Mouse (Mus musculus): ENCODE measurements around the gene Trim67. TPM values are rescaled to one million over a fixed set of nuclear protein-coding genes. Genes with fewer than 3 reads are reported as not detected.

Trim67 gene
- total RNA-seq, 2 experiments from 2014 or later, result 2.9 to 3.1 TPM

- no peak for TF ChIP-seq CTCF (conservative IDR thresholded peaks at IDR 0.05)
- Histone ChIP-seq H3K4me3 (no peak overlapping the region), H3K27ac (no peak overlapping the region)
- DNase-seq (ENCODE audit: low spot score in 2 of 2), result no peak
Measured at GRCm38 (mm10) chr8:124803824-124804702, 11.2 kb downstream of the Trim67 start.

DNA sequence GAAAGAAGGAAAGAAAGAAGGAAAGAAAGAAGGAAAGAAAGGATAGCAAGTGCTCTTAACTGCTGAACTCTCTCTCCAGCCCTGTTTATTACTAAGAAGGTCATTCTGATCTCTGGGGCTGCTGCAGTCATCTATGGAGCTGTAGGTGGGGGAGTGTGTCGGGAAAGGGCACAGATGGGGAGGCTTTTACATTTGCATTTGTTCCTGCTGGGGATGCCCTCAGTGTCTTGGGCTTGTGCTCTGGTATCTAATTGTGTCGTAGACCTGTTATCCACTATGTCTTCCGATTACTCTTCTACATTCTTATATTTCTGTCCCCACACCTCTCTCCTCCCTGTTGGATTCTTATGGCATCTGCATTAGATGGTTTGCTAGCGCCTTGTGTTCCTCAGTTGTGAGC is 13.1 kb downstream of the Trim67 start:
- no peak for DNase-seq (ENCODE audit: low spot score in 2 of 2)
- H3K4me3 ChIP-seq, result no peak overlapping the region
- TF ChIP-seq CTCF (conservative IDR thresholded peaks at IDR 0.05), result no peak
- H3K27ac ChIP-seq, result no peak overlapping the region

GRCm38 (mm10) chr8:124809419-124809818 is 16.5 kb downstream of the Trim67 start:
- TF ChIP-seq CTCF (conservative IDR thresholded peaks at IDR 0.05), result no peak
- no peak overlapping the region for H3K4me3 ChIP-seq
- DNase-seq (ENCODE audit: low spot score in 2 of 2), result no peak
- no peak overlapping the region for H3K27ac ChIP-seq

DNA sequence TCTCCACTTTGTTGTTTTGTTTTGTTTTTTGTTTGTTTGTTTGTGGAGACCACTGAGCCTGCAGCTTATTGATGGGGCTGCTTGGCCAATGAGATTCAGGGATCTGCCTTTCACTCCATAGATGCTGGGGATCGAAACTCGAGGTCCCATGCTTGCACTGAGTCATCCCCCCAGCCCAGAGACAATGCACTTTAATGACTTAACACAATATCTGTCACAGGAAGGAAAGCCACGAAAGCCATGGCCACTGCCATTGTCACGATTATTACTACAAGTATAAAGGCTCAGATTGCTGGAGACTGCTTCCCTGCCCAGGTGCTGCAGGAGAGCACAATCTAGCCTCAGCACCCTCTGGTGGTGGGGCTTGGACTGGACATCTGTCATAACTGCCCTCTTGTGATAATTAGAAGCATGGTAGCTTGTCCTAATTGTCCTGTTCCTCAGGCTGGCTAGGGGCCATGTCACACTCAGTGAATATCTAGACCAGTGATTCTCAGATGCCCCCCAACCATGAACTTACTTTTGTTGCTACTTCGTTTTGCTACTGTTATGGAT is 17.2 kb downstream of the Trim67 start:
- TF ChIP-seq CTCF (conservative IDR thresholded peaks at IDR 0.05), result peak; percentile 63
- H3K27ac ChIP-seq, result no peak overlapping the region
- H3K4me3 ChIP-seq, result no peak overlapping the region
- no peak for DNase-seq (ENCODE audit: low spot score in 2 of 2)

DNA sequence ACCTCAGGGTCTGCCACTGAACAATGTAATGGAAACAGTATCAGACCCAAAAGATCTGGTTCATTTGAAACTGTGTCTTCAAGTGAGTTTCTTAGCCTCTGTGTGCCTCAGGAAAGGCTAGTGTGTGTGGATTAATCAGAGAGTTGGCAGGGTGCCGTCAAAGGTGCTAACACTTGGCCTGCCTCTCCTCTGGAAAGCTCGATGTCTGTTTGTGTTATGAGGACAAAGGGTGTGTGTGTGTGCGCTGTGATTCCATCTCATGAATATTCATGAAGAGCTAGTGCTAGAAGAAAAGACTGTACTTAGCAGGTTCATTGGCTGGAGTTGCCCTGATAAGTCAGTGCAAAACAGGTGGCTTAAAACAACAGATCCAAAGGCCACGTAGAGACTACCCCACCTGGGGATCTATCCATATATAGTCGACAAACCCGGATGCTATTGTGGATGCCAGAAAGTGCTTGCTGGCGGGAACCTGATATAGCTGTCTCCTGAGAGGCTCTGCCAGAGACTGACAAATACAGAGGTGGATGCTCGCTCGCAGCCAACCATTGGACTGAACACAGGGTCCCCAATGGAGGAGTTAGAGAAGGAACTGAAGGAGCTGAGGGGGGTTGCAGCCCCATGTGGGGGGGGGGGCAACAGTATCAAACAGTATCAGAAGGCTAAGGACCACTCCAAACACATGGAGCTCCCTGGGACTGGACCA is 17.9 kb downstream of the Trim67 start:
- no peak overlapping the region for H3K4me3 ChIP-seq

GRCm38 (mm10) chr8:124813326-124813725 is 20.4 kb downstream of the Trim67 start:
- Histone ChIP-seq H3K27ac (no peak overlapping the region), H3K4me3 (no peak overlapping the region)
- no peak for DNase-seq (ENCODE audit: low spot score in 2 of 2)

More for the DNA sequence above, 17.9 kb downstream of the Trim67 start:
- no peak for TF ChIP-seq CTCF (conservative IDR thresholded peaks at IDR 0.05)
- no peak overlapping the region for H3K27ac ChIP-seq
- no peak for DNase-seq (ENCODE audit: low spot score in 2 of 2)

DNA sequence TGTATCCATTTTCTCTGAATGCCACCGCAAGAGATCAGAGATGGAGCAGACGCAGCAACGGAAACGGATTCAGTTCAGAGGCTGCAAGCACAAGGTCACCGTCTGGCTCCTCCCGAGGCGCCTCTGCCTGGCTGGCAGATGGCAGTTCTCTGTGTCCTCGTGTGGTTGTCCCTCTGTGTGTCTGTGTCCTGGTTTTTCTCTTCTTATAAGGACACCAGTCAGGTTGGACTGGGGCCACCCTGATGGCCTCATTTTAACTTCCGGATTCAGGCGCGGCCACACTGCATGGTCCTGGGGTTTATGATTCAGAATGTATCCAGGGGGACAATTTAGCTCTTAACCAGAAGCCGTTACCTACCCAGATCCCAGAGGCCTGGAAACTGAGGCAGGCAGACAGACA is 23.0 kb downstream of the Trim67 start:
- no peak overlapping the region for H3K27ac ChIP-seq
- TF ChIP-seq CTCF (conservative IDR thresholded peaks at IDR 0.05), result no peak
- no peak overlapping the region for H3K4me3 ChIP-seq
- no peak for DNase-seq (ENCODE audit: low spot score in 2 of 2)

More at GRCm38 (mm10) chr8:124813326-124813725, 20.4 kb downstream of the Trim67 start:
- no peak for TF ChIP-seq CTCF (conservative IDR thresholded peaks at IDR 0.05)

GRCm38 (mm10) chr8:124816866-124817265 is 24.0 kb downstream of the Trim67 start:
- no peak overlapping the region for H3K4me3 ChIP-seq

GRCm38 (mm10) chr8:124817361-124817760 is 24.5 kb downstream of the Trim67 start:
- no peak for TF ChIP-seq CTCF (conservative IDR thresholded peaks at IDR 0.05)
- Histone ChIP-seq H3K4me3 (no peak overlapping the region), H3K27ac (no peak overlapping the region)
- no peak for DNase-seq (ENCODE audit: low spot score in 2 of 2)

More at GRCm38 (mm10) chr8:124816866-124817265, 24.0 kb downstream of the Trim67 start:
- DNase-seq (ENCODE audit: low spot score in 2 of 2), result no peak
- TF ChIP-seq CTCF (conservative IDR thresholded peaks at IDR 0.05), result no peak
- no peak overlapping the region for H3K27ac ChIP-seq

DNA sequence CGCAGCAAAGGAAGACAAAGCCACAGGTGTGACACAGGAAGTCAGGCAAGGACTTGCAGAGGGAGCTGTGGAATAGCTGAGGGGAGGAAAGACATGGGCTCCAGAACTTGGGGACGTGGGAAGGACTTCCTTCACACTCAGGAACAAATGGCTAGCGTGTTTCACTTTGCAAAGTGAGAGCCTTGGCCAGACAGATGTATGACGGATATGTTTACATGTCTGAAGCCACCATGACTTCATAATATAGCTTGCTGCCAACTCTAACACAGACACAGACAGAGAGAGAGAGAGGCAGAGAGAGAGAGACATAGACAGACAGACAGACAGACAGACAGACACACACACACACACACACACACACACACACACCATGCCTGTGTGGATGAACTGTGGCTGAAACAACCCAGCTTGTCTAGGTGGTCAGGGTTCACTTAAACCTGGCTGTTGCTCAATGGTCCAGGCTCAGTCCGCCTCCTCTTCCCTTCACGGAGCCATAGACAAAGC is 26.8 kb downstream of the Trim67 start:
- no peak for TF ChIP-seq CTCF (conservative IDR thresholded peaks at IDR 0.05)
- H3K27ac ChIP-seq, result no peak overlapping the region
- no peak for DNase-seq (ENCODE audit: low spot score in 2 of 2)
- no peak overlapping the region for H3K4me3 ChIP-seq

GRCm38 (mm10) chr8:124820125-124820524 is 27.2 kb downstream of the Trim67 start:
- no peak for TF ChIP-seq CTCF (conservative IDR thresholded peaks at IDR 0.05)
- no peak for DNase-seq (ENCODE audit: low spot score in 2 of 2)
- Histone ChIP-seq H3K4me3 (no peak overlapping the region), H3K27ac (no peak overlapping the region)

DNA sequence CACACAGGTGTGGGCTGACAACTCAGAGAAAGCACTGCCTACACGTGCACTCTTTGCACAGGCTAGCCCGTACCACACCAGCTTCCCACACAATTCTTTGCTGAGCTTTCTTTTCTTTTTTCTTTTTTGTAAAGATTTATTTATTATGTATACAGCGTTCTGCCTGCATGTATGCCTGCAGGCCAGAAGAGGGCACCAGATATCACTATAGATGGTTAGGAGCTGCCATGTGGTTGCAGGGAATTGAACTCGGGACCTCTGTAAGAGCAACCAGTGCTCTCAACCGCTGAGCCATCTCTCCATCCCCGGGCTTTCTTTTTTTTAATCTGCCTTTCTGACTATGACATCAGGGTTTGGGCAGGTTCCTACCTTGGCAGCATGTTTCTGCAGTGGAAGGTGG is 30.6 kb downstream of the Trim67 start:
- no peak overlapping the region for H3K27ac ChIP-seq
- DNase-seq (ENCODE audit: low spot score in 2 of 2), result no peak
- peak; percentile 60 for TF ChIP-seq CTCF (conservative IDR thresholded peaks at IDR 0.05)
- no peak overlapping the region for H3K4me3 ChIP-seq

GRCm38 (mm10) chr8:124826658-124827057 is 33.8 kb downstream of the Trim67 start:
- DNase-seq (ENCODE audit: low spot score in 2 of 2), result peak in 1 of 2 experiments; percentile 22
- peak overlapping the region; percentile 57; the same call in 1 of the 2 replicates for H3K27ac ChIP-seq
- TF ChIP-seq CTCF (conservative IDR thresholded peaks at IDR 0.05), result no peak
- H3K4me3 ChIP-seq, result no peak overlapping the region
